Mouse (Mus musculus) liver, adult 2 months (tissue): ENCODE results near the gene Mgat4b.

Experiments used
- CTCF ChIP-seq: fragments of 200-500 bp; IDR thresholded peaks from 2 replicates; pipeline ENCODE4 v1.5.1; 2011; ENCODE audit warnings: low read depth, low read length, control low read depth
- POLR2A ChIP-seq: fragments of 200-500 bp; IDR thresholded peaks from 2 replicates; pipeline ENCODE4 v1.6.1; 2011; ENCODE audit warnings: low read length, control low read depth; ENCODE audit not compliant: insufficient read depth; ENCODE audit errors: extremely low read depth

DNA sequence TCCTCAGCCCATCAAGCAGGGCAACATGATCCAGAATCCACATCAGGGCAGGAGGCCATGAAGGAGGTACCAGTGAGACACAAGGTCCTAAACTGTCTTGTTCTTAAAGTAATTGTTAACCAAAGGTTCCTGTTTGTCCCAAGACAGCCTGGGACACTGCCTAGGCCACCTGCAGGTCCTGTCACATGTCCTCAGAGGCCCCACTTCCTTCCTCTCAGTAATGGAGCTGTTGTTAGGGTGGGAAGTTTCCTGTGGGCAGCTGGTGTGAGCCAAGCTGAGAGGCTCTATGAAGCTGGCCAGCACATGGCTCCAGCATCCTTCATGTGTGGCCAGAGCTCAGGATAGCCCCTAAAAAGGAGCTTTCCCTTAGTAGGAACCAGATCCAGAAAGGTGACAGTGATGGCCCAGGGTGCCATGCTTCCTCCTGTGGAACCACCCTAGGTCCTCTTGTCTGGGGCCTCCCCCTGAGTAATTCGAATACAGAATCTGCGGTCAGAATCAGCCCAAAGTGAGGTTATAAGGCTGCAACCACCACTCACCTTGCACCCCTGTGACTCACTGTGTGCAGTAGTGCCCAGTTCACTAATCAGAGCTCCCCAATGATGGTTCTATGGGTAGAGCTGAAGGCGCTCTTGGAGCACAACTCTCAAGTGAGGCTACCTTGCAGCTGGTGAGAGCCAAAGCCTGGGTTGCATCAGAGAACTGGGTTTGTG, 48.2 kb upstream of the Mgat4b start:
- TF ChIP-seq CTCF (no peak), POLR2A (no peak)
